In the genomic region with DNA sequence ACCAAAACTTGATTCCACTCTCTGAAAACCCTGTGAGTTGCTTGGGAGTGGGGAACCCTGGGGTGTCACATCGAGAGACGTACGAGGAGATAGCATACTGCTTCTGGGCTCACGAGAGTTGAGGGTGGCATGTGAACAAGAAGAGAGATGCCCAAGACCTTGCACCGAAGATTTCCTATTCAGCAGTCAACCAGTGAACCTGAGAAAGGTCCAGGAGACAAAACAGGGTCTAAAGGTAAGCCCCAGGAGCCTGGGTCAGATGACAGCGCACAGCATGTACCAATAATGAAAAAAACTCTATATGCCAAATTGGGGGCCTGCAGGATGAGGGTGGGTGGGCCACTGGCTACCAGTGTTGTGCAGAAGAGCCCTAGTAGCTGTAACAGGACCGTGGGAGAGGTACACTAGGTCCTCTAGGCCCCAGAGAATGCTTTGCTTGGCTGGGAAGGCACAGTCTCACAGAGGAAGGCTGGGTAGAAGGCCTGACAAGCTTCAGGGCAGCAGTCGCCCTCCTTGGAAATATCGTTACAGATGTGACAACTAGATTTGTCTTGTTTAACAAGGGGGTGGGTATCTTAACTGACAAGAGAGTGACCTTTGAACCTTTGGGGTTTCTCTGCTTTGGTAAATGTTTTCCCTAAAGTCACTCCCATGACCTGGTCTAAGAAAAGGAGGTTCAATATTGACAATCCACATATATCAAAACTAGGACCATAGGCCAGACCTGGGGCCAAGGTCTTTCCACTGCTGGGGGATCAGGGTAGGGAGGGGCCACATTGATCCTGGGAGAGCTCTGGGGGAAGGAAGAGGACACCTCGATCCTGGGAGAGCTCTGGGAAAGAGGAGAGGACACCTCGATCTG, we compare ENCODE assay signal across 23 mouse cellular contexts.
A peak's percentile ranks its signal among the peaks of the same experiment; 100 is the strongest.
DNase-seq lines count a peak whose midpoint lies in the region; ATAC-seq and TF ChIP-seq lines count a peak whose summit lies in the region.
"Had no signal": no experiment of that assay in that cellular context is flagged by ENCODE, and none has a peak within 500 bp of the region (broad histone marks: within the 10 kb centered on the region; RNA-seq: fewer than 3 reads in every experiment).

No protein-coding gene starts in this region.

- H3K9ac ChIP-seq in liver, embryonic 11.5 days (ENCODE audit: low read depth, low read length), result no peak overlapping the region
- no peak overlapping the region for H3K9ac ChIP-seq in liver, postnatal 0 days (replicated peaks)
- no peak overlapping the region for H3K9ac ChIP-seq in hindbrain, embryonic 16.5 days (ENCODE audit: low read depth, low read length)
- H3K9ac ChIP-seq: hindbrain, embryonic 15.5 days; neural tube, embryonic 15.5 days had no signal

- TF ChIP-seq EP300 in liver, postnatal 0 days (IDR thresholded peaks at IDR 0.05; ENCODE audit: low read depth), result no peak

- H3K4me2 ChIP-seq in liver, embryonic 11.5 days, result no peak overlapping the region
- H3K4me2 ChIP-seq in liver, postnatal 0 days (ENCODE audit: low read depth, low read length), result no peak overlapping the region
- no peak overlapping the region for H3K4me2 ChIP-seq in hindbrain, embryonic 16.5 days (ENCODE audit: low read length)
- H3K4me2 ChIP-seq: heart, embryonic 11.5 days; hindbrain, embryonic 15.5 days; midbrain, embryonic 11.5 days; neural tube, embryonic 15.5 days had no signal

- H3K4me3 ChIP-seq in liver, embryonic 11.5 days (ENCODE audit: low read depth, low read length), result no peak overlapping the region
- no peak overlapping the region for H3K4me3 ChIP-seq in liver, postnatal 0 days (ENCODE audit: low read depth, low read length)
- no peak overlapping the region for H3K4me3 ChIP-seq in left cerebral cortex, adult 2 months
- no peak overlapping the region for H3K4me3 ChIP-seq in hindbrain, embryonic 16.5 days (ENCODE audit: low read length)
- H3K4me3 ChIP-seq: hindbrain, embryonic 15.5 days; neural tube, embryonic 15.5 days had no signal

- H3K27me3 ChIP-seq in liver, embryonic 11.5 days (replicated peaks; ENCODE audit: control insufficient read depth, insufficient read depth, low read length), result no peaks in the 10 kb centered on the region
- no peaks in the 10 kb centered on the region for H3K27me3 ChIP-seq in liver, postnatal 0 days (ENCODE audit: insufficient read depth, low read length)
- H3K27me3 ChIP-seq in hindbrain, embryonic 16.5 days (replicated peaks; ENCODE audit: control insufficient read depth, insufficient read depth, low read length), result no peaks in the 10 kb centered on the region
- H3K27me3 ChIP-seq: hindbrain, embryonic 15.5 days; neural tube, embryonic 15.5 days had no signal

- DNase-seq in kidney, adult 11 months, result peak; percentile 53
- DNase-seq in kidney, postnatal 10 days, result no peak
- DNase-seq in liver, result peak; percentile 29
- no peak for DNase-seq in liver, embryonic 11.5 days (ENCODE audit: low spot score)
- no peak for DNase-seq in liver, postnatal 0 days
- no peak for DNase-seq in adrenal gland, postnatal 10 days
- DNase-seq in left cerebral cortex, adult 2 months (ENCODE audit: extremely low spot score in 1 of 2, low spot score in 2 of 2), result no peak
- DNase-seq: adrenal gland, postnatal 25 days; cerebellum, adult 8-10 months; cerebellum, postnatal 36 days; embryo, embryonic 11 days; gastrocnemius, postnatal 14 days; heart, adult 11 months; lung, adult 2 months; lung, postnatal 14 days; thymus, postnatal 14 days had no signal

- no peaks in the 10 kb centered on the region for H3K9me3 ChIP-seq in liver, embryonic 11.5 days (ENCODE audit: control insufficient read depth, low read length)
- H3K9me3 ChIP-seq in liver, postnatal 0 days (ENCODE audit: low read length), result no peaks in the 10 kb centered on the region
- no peaks in the 10 kb centered on the region for H3K9me3 ChIP-seq in hindbrain, embryonic 16.5 days (ENCODE audit: control insufficient read depth, low read length)
- H3K9me3 ChIP-seq: hindbrain, embryonic 15.5 days; neural tube, embryonic 15.5 days had no signal

- H3K27ac ChIP-seq in liver, embryonic 11.5 days (ENCODE audit: low read depth, low read length), result no peak overlapping the region
- 0 out of 2 replicates have a peak overlapping the region, but pooled peaks have one; percentile 11 for H3K27ac ChIP-seq in liver, postnatal 0 days (ENCODE audit: low read depth)
- no peak overlapping the region for H3K27ac ChIP-seq in left cerebral cortex, adult 2 months
- H3K27ac ChIP-seq in hindbrain, embryonic 16.5 days (ENCODE audit: low read depth, low read length), result no peak overlapping the region
- H3K27ac ChIP-seq: hindbrain, embryonic 15.5 days; kidney, postnatal 0 days; neural tube, embryonic 15.5 days had no signal

- no peak for ATAC-seq in liver, embryonic 11.5 days (replicated peaks; ENCODE audit: low FRiP score)
- ATAC-seq in liver, postnatal 0 days, result peak; percentile 35; the same call in 1 of the 2 replicates
- ATAC-seq in hindbrain, embryonic 16.5 days, result no peak
- ATAC-seq: forebrain, embryonic 14.5 days had no signal

- WGBS in liver, embryonic 11.5 days, result 73% methylated on average over 11 of the region's 11 CpGs
- 65% methylated on average over 11 of the region's 11 CpGs for WGBS in liver, postnatal 0 days (ENCODE audit: insufficient replicate concordance)
- 82% methylated on average over 11 of the region's 11 CpGs for WGBS in hindbrain, embryonic 16.5 days

- no peak for TF ChIP-seq CTCF in liver, postnatal 0 days (IDR thresholded peaks at IDR 0.05; ENCODE audit: low read depth)
- TF ChIP-seq CTCF in left cerebral cortex, adult 2 months (IDR thresholded peaks at IDR 0.05), result no peak

- intact Hi-C loops in left cerebral cortex, adult 2 months (cut with DNase I), result no loop called here

- no peaks in the 10 kb centered on the region for H3K4me1 ChIP-seq in liver, embryonic 11.5 days (replicated peaks; ENCODE audit: control insufficient read depth, insufficient read depth, low read length)
- H3K4me1 ChIP-seq in liver, postnatal 0 days (ENCODE audit: insufficient read depth), result peaks cover 3% of the 10 kb centered on the region; the same call in 1 of the 2 replicates
- no peaks in the 10 kb centered on the region for H3K4me1 ChIP-seq in hindbrain, embryonic 16.5 days (ENCODE audit: control insufficient read depth, insufficient read depth, low read depth, low read length)

- no peaks in the 10 kb centered on the region for H3K36me3 ChIP-seq in liver, embryonic 11.5 days (ENCODE audit: control insufficient read depth, insufficient read depth, low read length)
- no peaks in the 10 kb centered on the region for H3K36me3 ChIP-seq in liver, postnatal 0 days (replicated peaks; ENCODE audit: insufficient read depth, low read length)
- H3K36me3 ChIP-seq in hindbrain, embryonic 16.5 days (ENCODE audit: control insufficient read depth, insufficient read depth, low read length), result no peaks in the 10 kb centered on the region
- H3K36me3 ChIP-seq: hindbrain, embryonic 15.5 days; neural tube, embryonic 15.5 days had no signal

Comparison
In these comparisons a context has a peak if more than half of its experiments do, and no peak if none do; other contexts are left out.
1. DNase-seq: peak in kidney, adult 11 months (single experiment) and liver (single experiment); none in kidney, postnatal 10 days (single experiment), liver, embryonic 11.5 days (single experiment), liver, postnatal 0 days (single experiment), adrenal gland, postnatal 10 days (single experiment) and left cerebral cortex, adult 2 months (0 of 2).